Mouse (Mus musculus): ENCODE results near the gene Prr5l.

DNA sequence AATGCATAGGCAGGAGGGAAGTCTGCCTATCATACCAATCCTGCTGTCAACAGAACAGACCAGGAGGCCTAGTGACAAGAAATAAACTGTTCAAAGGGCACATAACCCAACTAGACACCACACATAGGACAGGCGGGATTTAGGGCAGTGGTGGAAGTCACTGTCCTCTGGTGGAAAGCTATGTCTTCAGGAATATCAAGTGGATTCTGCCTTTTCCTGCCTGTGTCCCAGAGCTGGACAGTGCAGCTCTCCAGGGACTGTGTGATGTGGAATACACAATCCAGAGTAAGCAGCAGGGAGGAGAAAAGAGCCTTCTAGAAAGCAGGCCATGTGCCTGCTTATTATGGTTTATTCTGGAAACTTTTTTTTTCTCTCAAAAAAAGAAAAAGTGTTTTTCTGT lies 125.0 kb downstream of the Prr5l start:
- TF ChIP-seq CTCF (IDR thresholded peaks at IDR 0.05) (no peak), EP300 (IDR thresholded peaks at IDR 0.05) (no peak)
